Mouse (Mus musculus) midbrain, embryonic 11.5 days (tissue): Measurements from ENCODE around the gene Rhbdl1. TPM values are rescaled to one million over a fixed set of nuclear protein-coding genes. Genes with fewer than 3 reads are reported as not detected.
A peak's percentile ranks its signal among the peaks of the same experiment; 100 is the strongest.
"Not testable (repeated sequence)": the region's sequence is repeated elsewhere in the genome, so short reads cannot be mapped to it uniquely, and the experiment has no call there.

Experiments used
- ATAC-seq: fragments of 200-750 bp; cut with Nextera tagmentation; 2 replicates; pipeline ENCODE4 v1.8.0; 2017; ENCODE audit warnings: moderate TSS enrichment, moderate library complexity; ENCODE audit not compliant: low FRiP score
- DNase-seq: peaks from one replicate; pipeline ENCODE4 v3.0.0; 2015; ENCODE audit warnings: low spot score; ENCODE audit errors: missing footprints
- H3K27ac ChIP-seq: fragments of 300-500 bp; sonication (generic); 2 replicates; pipeline ENCODE4 v1.5.1; 2014; ENCODE audit warnings: low read depth, low read length
- H3K27me3 ChIP-seq: fragments of 300-500 bp; sonication (generic); 2 replicates; pipeline ENCODE4 v1.6.1; 2014; ENCODE audit warnings: mild to moderate bottlenecking, low read length, moderate library complexity, mixed read lengths; ENCODE audit not compliant: control insufficient read depth, insufficient read depth
- H3K36me3 ChIP-seq: fragments of 300-500 bp; sonication (generic); 2 replicates; pipeline ENCODE4 v1.6.1; 2014; ENCODE audit warnings: mild to moderate bottlenecking, low read length, moderate library complexity, mixed read lengths; ENCODE audit not compliant: control insufficient read depth, insufficient read depth
- H3K4me1 ChIP-seq: fragments of 300-500 bp; sonication (generic); 2 replicates; pipeline ENCODE4 v1.6.1; 2014; ENCODE audit warnings: low read length; ENCODE audit not compliant: control insufficient read depth, insufficient read depth
- H3K4me2 ChIP-seq: fragments of 300-500 bp; sonication (generic); 2 replicates; pipeline ENCODE4 v1.6.1; 2014; ENCODE audit warnings: mild to moderate bottlenecking, moderate library complexity
- H3K4me3 ChIP-seq: fragments of 300-500 bp; sonication (generic); 2 replicates; pipeline ENCODE4 v1.5.1; 2014; ENCODE audit warnings: low read depth, low read length
- H3K9ac ChIP-seq: fragments of 300-500 bp; sonication (generic); 2 replicates; pipeline ENCODE4 v1.6.1; 2014; ENCODE audit warnings: low read length
- H3K9me3 ChIP-seq: fragments of 300-500 bp; sonication (generic); 2 replicates; pipeline ENCODE4 v1.6.1; 2016; ENCODE audit warnings: low read length; ENCODE audit not compliant: control insufficient read depth
- WGBS: fragments of 180-500 bp; shearing (Covaris S2); extraction: QIAGEN DNeasy Blood & Tissue Kit; methylation state at CpG from one replicate; pipeline ENCODE4 v1.1.7; 2014; 5-methylcytosine and 5-hydroxymethylcytosine counted together
- polyA plus RNA-seq: library from polyadenylated mRNA; unstranded; fragments of >200 nt; fragmentation: Nextera tagmentation; extraction: Ambion mirVana; gene quantifications from 2 replicates; pipeline ENCODE4 v1.2.1, GENCODE M21; 2014

The Rhbdl1 gene
- polyA plus RNA-seq, 1 experiment from 2014 or later: 2.3 TPM

- H3K4me1 ChIP-seq: peaks cover 18% of the 10 kb centered on the region
Measured at GRCm38 (mm10) chr17:25809606-25810340, 27.3 kb downstream of the Rhbdl1 start.

GRCm38 (mm10) chr17:25808789-25809605 is 28.1 kb downstream of the Rhbdl1 start, which contains the start of gene Fbxl16:
Fbxl16 (plus strand) TSS chr17:25809085.
- Histone ChIP-seq H3K4me1 (peaks cover 19% of the 10 kb centered on the region), H3K9ac (peak within 1 kb of the TSS; percentile 89), H3K4me3 (peak within 1 kb of the TSS; percentile 83), H3K36me3 (no peaks in the 10 kb centered on the region), H3K27me3 (peaks cover 2% of the 10 kb centered on the region; the same call in 1 of the 2 replicates), H3K4me2 (peak within 1 kb of the TSS; percentile 80), H3K9me3 (no peaks in the 10 kb centered on the region), H3K27ac (peak within 1 kb of the TSS; percentile 90)
- peak; percentile 99 for DNase-seq
- WGBS: under 1% methylated on average over 93 of the region's 100 CpGs
- ATAC-seq: peak; percentile 79

More at GRCm38 (mm10) chr17:25809606-25810340, 27.3 kb downstream of the Rhbdl1 start:
- Histone ChIP-seq H3K9me3 (no peaks in the 10 kb centered on the region), H3K9ac (peak overlapping the region; percentile 89), H3K27me3 (peaks cover 2% of the 10 kb centered on the region; the same call in 1 of the 2 replicates), H3K4me3 (peak overlapping the region; percentile 83), H3K27ac (peak overlapping the region; percentile 90), H3K4me2 (peak overlapping the region; percentile 80), H3K36me3 (no peaks in the 10 kb centered on the region)
- DNase-seq: peak; percentile 95
- peak; percentile 79 for ATAC-seq
- WGBS: 8% methylated on average over 25 of the region's 25 CpGs

GRCm38 (mm10) chr17:25808028-25808427 is 29.1 kb downstream of the Rhbdl1 start:
- Histone ChIP-seq H3K36me3 (no peaks in the 10 kb centered on the region), H3K27ac (peak overlapping the region; percentile 90), H3K4me1 (peaks cover 29% of the 10 kb centered on the region), H3K4me2 (peak overlapping the region; percentile 80), H3K9me3 (no peaks in the 10 kb centered on the region), H3K27me3 (peaks cover 2% of the 10 kb centered on the region; the same call in 1 of the 2 replicates), H3K9ac (peak overlapping the region; percentile 89; the same call in 1 of the 2 replicates), H3K4me3 (peak overlapping the region; percentile 83; the same call in 1 of the 2 replicates)
- ATAC-seq (no peak), DNase-seq (no peak)
- WGBS: 32% methylated on average over 5 of the region's 5 CpGs

- not testable (repeated sequence) for H3K9ac ChIP-seq, DNase-seq, H3K36me3 ChIP-seq, H3K9me3 ChIP-seq, ATAC-seq, H3K27ac ChIP-seq, H3K4me3 ChIP-seq, H3K27me3 ChIP-seq, H3K4me2 ChIP-seq
- peaks cover 33% of the 10 kb centered on the region for H3K4me1 ChIP-seq
- WGBS: 52% methylated on average over 2 of the region's 2 CpGs
Measured at GRCm38 (mm10) chr17:25807452-25807851, 29.6 kb downstream of the Rhbdl1 start.

- Histone ChIP-seq H3K9ac (no peak overlapping the region), H3K4me2 (no peak overlapping the region), H3K36me3 (no peaks in the 10 kb centered on the region), H3K27ac (no peak overlapping the region), H3K4me1 (peaks cover 38% of the 10 kb centered on the region), H3K9me3 (no peaks in the 10 kb centered on the region), H3K27me3 (no peaks in the 10 kb centered on the region), H3K4me3 (no peak overlapping the region)
- no peak for DNase-seq
- no peak for ATAC-seq
- 87% methylated on average over 4 of the region's 4 CpGs for WGBS
Measured at GRCm38 (mm10) chr17:25806507-25806906, 30.6 kb downstream of the Rhbdl1 start.

- ATAC-seq (peak; percentile 94), DNase-seq (peak; percentile 98)
- peak overlapping the region; percentile 88 for H3K27ac ChIP-seq
- no peak overlapping the region; the same call in 1 of the 2 replicates for H3K4me3 ChIP-seq
- peak overlapping the region; percentile 39 for H3K4me2 ChIP-seq
- WGBS: 11% methylated on average over 10 of the region's 10 CpGs
- H3K36me3 ChIP-seq: no peaks in the 10 kb centered on the region
- H3K9me3 ChIP-seq: no peaks in the 10 kb centered on the region
- H3K9ac ChIP-seq: peak overlapping the region; percentile 36
- no peaks in the 10 kb centered on the region for H3K27me3 ChIP-seq
- peaks cover 21% of the 10 kb centered on the region for H3K4me1 ChIP-seq
Measured at GRCm38 (mm10) chr17:25802825-25803517, 34.1 kb downstream of the Rhbdl1 start.

- WGBS: 8% methylated on average over 6 of the region's 6 CpGs
- H3K27ac ChIP-seq: no peak overlapping the region
- no peaks in the 10 kb centered on the region for H3K36me3 ChIP-seq
- no peaks in the 10 kb centered on the region for H3K27me3 ChIP-seq
- no peak overlapping the region for H3K4me2 ChIP-seq
- H3K4me3 ChIP-seq: no peak overlapping the region
- H3K9me3 ChIP-seq: no peaks in the 10 kb centered on the region
- DNase-seq: peak; percentile 97
- no peak for ATAC-seq
- no peak overlapping the region for H3K9ac ChIP-seq
- peaks cover 30% of the 10 kb centered on the region for H3K4me1 ChIP-seq
Measured at GRCm38 (mm10) chr17:25801029-25801428, 36.1 kb downstream of the Rhbdl1 start.

GRCm38 (mm10) chr17:25796951-25797369 is 40.1 kb downstream of the Rhbdl1 start, which contains the start of gene Metrn:
Metrn (minus strand) TSS chr17:25797136.
- Histone ChIP-seq H3K4me2 (peak within 1 kb of the TSS; percentile 98), H3K36me3 (no peaks in the 10 kb centered on the region), H3K4me1 (peaks cover 45% of the 10 kb centered on the region), H3K9ac (peak within 1 kb of the TSS; percentile 87), H3K27ac (peak within 1 kb of the TSS; percentile 75), H3K9me3 (no peaks in the 10 kb centered on the region), H3K4me3 (peak within 1 kb of the TSS; percentile 89), H3K27me3 (no peaks in the 10 kb centered on the region)
- peak; percentile 76 for ATAC-seq
- peak; percentile 96 for DNase-seq
- WGBS: under 1% methylated on average over 34 of the region's 35 CpGs
